Mouse (Mus musculus) heart, postnatal 0 days (tissue): ENCODE data around the gene Gcm1. TPM values are rescaled to one million over a fixed set of nuclear protein-coding genes. Genes with fewer than 3 reads are reported as not detected.

Experiments used
- ATAC-seq: fragments of 200-750 bp; cut with Nextera tagmentation; 2 replicates; pipeline ENCODE4 v1.8.0; 2017; ENCODE audit warnings: low read depth, moderate number of reproducible peaks, moderate library complexity; ENCODE audit not compliant: insufficient read depth
- DNase-seq: peaks from one replicate; pipeline ENCODE4 v3.0.0-alpha.2; 2016; ENCODE audit warnings: low spot score
- H3K27ac ChIP-seq: fragments of 300-500 bp; sonication (generic); 2 replicates; pipeline ENCODE4 v1.5.1; 2014; ENCODE audit warnings: low read depth, mild to moderate bottlenecking
- H3K27me3 ChIP-seq: fragments of 300-500 bp; sonication (generic); 2 replicates; pipeline ENCODE4 v1.6.1; 2014; ENCODE audit warnings: low read length, mixed read lengths; ENCODE audit not compliant: control insufficient read depth, insufficient read depth
- H3K36me3 ChIP-seq: fragments of 300-500 bp; sonication (generic); replicated peaks from 2 replicates; pipeline ENCODE4 v1.6.1; 2014; ENCODE audit warnings: low read length, mixed read lengths; ENCODE audit not compliant: control insufficient read depth, insufficient read depth
- H3K4me1 ChIP-seq: fragments of 300-500 bp; sonication (generic); 2 replicates; pipeline ENCODE4 v1.6.1; 2014; ENCODE audit warnings: antibody characterized with exemption; ENCODE audit not compliant: control insufficient read depth, insufficient read depth
- H3K4me2 ChIP-seq: fragments of 300-500 bp; sonication (generic); 2 replicates; pipeline ENCODE4 v1.6.1; 2014; ENCODE audit warnings: low read depth, mild to moderate bottlenecking, low read length, moderate library complexity
- H3K4me3 ChIP-seq: fragments of 300-500 bp; sonication (generic); 2 replicates; pipeline ENCODE4 v1.5.1; 2014; ENCODE audit warnings: low read depth, low read length
- H3K9ac ChIP-seq: fragments of 300-500 bp; sonication (generic); replicated peaks from 2 replicates; pipeline ENCODE4 v1.6.1; 2014; ENCODE audit warnings: low read depth, low read length, mixed read lengths
- H3K9me3 ChIP-seq: fragments of 300-500 bp; sonication (generic); replicated peaks from 2 replicates; pipeline ENCODE4 v1.6.1; 2016; ENCODE audit warnings: low read length; ENCODE audit not compliant: control insufficient read depth
- CTCF ChIP-seq: IDR thresholded peaks from 2 replicates; pipeline ENCODE4 v1.5.1; 2016; ENCODE audit warnings: antibody characterized with exemption, control low read depth, low read depth
- EP300 ChIP-seq: IDR thresholded peaks from 2 replicates; pipeline ENCODE4 v1.6.1; 2016; ENCODE audit warnings: antibody characterized with exemption, low read depth
- WGBS: fragments of 180-500 bp; shearing (Covaris S2); extraction: QIAGEN DNeasy Blood & Tissue Kit; methylation state at CpG from one replicate; pipeline ENCODE4 v1.1.7; 2014; 5-methylcytosine and 5-hydroxymethylcytosine counted together
- polyA plus RNA-seq: library from polyadenylated mRNA; unstranded; fragments of >200 nt; fragmentation: Nextera tagmentation; extraction: Ambion mirVana; gene quantifications from 2 replicates; pipeline ENCODE4 v1.2.1, GENCODE M21; 2015
- total RNA-seq: library from RNA; depleted of rRNA; stranded (reverse); fragments of >200 nt; gene quantifications from 2 replicates; pipeline ENCODE4 v1.2.3, GENCODE M21; 2014; ENCODE audit warnings: low replicate concordance

The Gcm1 gene
- total and polyA plus RNA-seq, 2 experiments from 2014 or later: not detected

DNA sequence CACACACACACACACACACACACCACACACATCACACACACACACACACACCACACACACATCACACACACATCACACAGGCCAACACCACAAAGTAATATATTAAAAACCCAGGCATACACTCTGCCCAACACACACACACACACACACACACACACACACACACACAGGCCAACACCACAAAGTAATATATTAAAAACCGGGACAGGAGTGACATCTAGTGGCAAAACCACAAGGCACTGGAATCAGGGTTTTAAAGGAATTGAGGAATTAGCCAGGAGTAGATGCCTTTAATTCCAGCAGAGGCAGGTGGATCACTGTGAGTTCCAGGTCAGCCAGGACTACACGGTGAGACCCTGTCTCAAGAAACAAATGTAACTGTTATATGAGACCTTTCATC lies 26.5 kb downstream of the Gcm1 start:
- Histone ChIP-seq H3K27ac (no peak overlapping the region), H3K9me3 (no peaks in the 10 kb centered on the region), H3K27me3 (no peaks in the 10 kb centered on the region), H3K4me3 (no peak overlapping the region), H3K36me3 (peaks cover 16% of the 10 kb centered on the region), H3K9ac (no peak overlapping the region), H3K4me2 (no peak overlapping the region), H3K4me1 (no peaks in the 10 kb centered on the region)
- TF ChIP-seq CTCF (peak; percentile 51), EP300 (no peak)
- ATAC-seq (no peak), DNase-seq (no peak)
- WGBS: 20% methylated on average over 2 of the region's 2 CpGs

DNA sequence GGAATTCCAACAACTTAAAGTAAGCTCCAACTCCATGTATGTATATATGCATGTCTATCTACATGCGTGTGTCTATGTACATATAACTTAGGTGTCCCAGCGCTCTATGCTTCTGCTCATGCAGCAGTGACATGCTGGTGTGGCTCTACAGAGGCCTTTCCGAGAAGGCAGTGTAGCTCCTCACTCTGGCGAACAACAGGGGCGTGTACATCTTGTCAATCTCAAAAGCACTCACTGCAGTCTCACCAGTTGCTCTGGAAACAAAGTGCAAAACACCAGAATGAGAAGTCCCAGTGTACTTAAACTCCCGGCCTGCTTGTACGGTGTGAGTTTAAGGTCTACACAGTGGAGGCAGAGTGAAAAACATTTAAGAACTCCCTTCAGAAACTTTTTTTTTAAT lies 30.1 kb downstream of the Gcm1 start:
- Histone ChIP-seq H3K27ac (no peak overlapping the region), H3K27me3 (no peaks in the 10 kb centered on the region), H3K4me1 (no peaks in the 10 kb centered on the region), H3K9me3 (no peaks in the 10 kb centered on the region), H3K4me2 (no peak overlapping the region), H3K4me3 (no peak overlapping the region), H3K9ac (no peak overlapping the region), H3K36me3 (peaks cover 52% of the 10 kb centered on the region)
- TF ChIP-seq CTCF (no peak), EP300 (no peak)
- ATAC-seq: no peak
- WGBS: 73% methylated on average over 7 of the region's 7 CpGs
- DNase-seq: no peak

DNA sequence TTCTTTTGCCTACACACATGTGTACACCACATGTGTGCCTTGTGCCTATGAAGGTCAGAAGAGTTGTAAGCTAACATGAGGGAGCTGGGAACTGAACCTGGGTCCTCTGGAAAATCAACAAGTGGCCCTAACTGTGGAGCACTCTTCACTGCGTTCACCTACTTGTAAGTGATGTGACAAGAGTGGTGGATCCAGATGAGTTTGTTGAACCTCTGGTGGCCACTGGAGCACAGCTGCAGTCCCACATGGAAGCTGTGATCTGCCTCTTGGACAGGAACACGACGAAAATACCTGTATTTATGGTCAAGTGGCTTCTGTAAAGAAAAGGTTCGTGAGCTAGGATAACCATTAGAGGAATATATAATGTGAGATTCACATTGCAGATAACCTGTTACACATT lies 32.6 kb downstream of the Gcm1 start:
- TF ChIP-seq EP300: no peak
- no peak for TF ChIP-seq CTCF
- no peak for ATAC-seq
- Histone ChIP-seq H3K4me2 (no peak overlapping the region), H3K27me3 (no peaks in the 10 kb centered on the region), H3K36me3 (peaks cover 61% of the 10 kb centered on the region), H3K4me1 (peaks cover 12% of the 10 kb centered on the region; the same call in 1 of the 2 replicates), H3K4me3 (no peak overlapping the region), H3K9me3 (no peaks in the 10 kb centered on the region), H3K27ac (no peak overlapping the region), H3K9ac (no peak overlapping the region)
- WGBS: 89% methylated on average over 4 of the region's 4 CpGs
- DNase-seq: no peak

DNA sequence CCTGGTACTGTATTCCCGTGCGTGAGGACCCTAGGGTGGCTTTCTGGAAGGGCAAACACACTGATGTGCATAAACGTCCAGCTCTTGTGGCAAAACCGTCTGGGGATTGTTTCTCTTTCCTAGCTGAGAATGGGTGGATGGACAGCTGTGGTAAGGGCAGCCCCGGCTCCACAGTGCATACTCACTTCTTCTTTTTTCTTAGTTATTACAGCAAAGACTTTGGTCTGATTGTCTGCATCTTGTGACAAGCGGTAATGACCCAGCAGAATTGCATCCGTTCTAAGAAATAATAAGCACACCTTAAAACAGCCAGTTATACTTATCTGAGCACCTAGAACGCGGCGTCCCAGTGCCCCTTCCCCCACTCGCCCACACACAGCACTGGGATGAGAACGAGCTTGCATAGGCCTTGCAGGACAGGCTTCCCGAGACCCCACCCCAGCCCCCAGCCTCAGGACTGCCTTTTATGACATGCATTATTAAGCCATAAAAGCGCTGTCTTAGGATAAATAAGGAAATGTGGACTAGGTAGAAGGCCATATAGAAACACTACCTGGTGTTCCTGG lies 34.1 kb downstream of the Gcm1 start:
- Histone ChIP-seq H3K9me3 (no peaks in the 10 kb centered on the region), H3K36me3 (peaks cover 63% of the 10 kb centered on the region), H3K27me3 (no peaks in the 10 kb centered on the region), H3K27ac (no peak overlapping the region), H3K4me3 (no peak overlapping the region), H3K4me1 (peaks cover 17% of the 10 kb centered on the region; the same call in 1 of the 2 replicates), H3K4me2 (no peak overlapping the region), H3K9ac (no peak overlapping the region)
- 87% methylated on average over 14 of the region's 14 CpGs for WGBS
- ATAC-seq (no peak), DNase-seq (no peak)
- no peak for TF ChIP-seq EP300
- TF ChIP-seq CTCF: no peak

DNA sequence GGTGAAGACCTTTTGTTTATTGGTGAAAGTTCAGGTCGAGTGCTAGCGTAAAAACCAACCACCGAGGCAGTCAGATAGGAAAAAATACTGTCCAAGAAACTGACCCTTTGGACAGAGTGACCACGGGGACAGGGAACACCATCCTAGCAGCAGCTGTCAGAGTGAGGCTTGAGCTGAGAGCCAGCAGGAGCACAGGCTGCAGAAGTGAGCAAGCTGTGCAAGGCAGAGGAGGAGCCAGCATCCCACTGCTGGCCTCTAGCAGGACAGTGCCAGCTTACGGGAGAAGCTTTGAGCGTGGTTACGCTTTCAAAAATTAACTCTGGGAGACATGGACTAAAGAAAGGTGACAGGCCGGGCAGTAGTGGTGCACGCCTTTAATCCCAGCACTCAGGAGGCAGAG lies 36.0 kb downstream of the Gcm1 start:
- ATAC-seq (no peak), DNase-seq (no peak)
- no peak for TF ChIP-seq CTCF
- no peak for TF ChIP-seq EP300
- Histone ChIP-seq H3K4me2 (no peak overlapping the region), H3K9ac (no peak overlapping the region), H3K4me3 (no peak overlapping the region), H3K9me3 (no peaks in the 10 kb centered on the region), H3K27me3 (no peaks in the 10 kb centered on the region), H3K36me3 (peaks cover 62% of the 10 kb centered on the region), H3K4me1 (peaks cover 17% of the 10 kb centered on the region; the same call in 1 of the 2 replicates), H3K27ac (no peak overlapping the region)
- 86% methylated on average over 9 of the region's 9 CpGs for WGBS

DNA sequence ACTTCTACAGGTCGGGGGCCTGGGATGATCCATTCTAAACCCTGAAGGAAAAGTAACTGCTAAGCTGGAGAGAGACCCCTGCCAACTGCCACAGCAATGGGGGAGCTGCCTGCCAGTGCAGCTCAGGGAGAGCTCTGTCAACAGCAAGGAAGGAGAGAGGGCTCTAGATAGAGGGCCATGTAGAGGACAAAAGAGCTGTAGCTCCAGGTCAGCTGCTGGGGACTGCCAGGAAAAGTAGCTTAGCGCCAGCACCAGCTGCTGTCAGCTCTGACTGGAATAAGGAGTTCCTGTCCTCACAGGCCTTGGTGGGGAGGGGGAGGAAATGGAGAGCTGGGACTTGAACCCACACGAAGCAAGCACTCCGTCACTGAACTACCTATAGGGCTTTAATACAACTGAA lies 36.8 kb downstream of the Gcm1 start:
- peak overlapping the region; percentile 20; the same call in 1 of the 2 replicates for H3K9ac ChIP-seq
- WGBS: 46% methylated on average over 4 of the region's 4 CpGs
- peaks cover 17% of the 10 kb centered on the region; the same call in 1 of the 2 replicates for H3K4me1 ChIP-seq
- H3K4me2 ChIP-seq: no peak overlapping the region
- peak overlapping the region; percentile 86 for H3K27ac ChIP-seq
- DNase-seq: peak; percentile 72
- ATAC-seq: peak; percentile 84
- TF ChIP-seq EP300 (no peak), CTCF (no peak)
- H3K4me3 ChIP-seq: no peak overlapping the region
- no peaks in the 10 kb centered on the region for H3K9me3 ChIP-seq
- H3K27me3 ChIP-seq: no peaks in the 10 kb centered on the region
- H3K36me3 ChIP-seq: peaks cover 66% of the 10 kb centered on the region
